Mouse (Mus musculus): ENCODE data around the gene Phkb. TPM values are rescaled to one million over a fixed set of nuclear protein-coding genes. Genes with fewer than 3 reads are reported as not detected.
"Not testable (repeated sequence)": the region's sequence is repeated elsewhere in the genome, so short reads cannot be mapped to it uniquely, and the experiment has no call there.

Gene Phkb
- polyA plus RNA-seq, 1 experiment from 2014 or later = 51.9 TPM

DNA sequence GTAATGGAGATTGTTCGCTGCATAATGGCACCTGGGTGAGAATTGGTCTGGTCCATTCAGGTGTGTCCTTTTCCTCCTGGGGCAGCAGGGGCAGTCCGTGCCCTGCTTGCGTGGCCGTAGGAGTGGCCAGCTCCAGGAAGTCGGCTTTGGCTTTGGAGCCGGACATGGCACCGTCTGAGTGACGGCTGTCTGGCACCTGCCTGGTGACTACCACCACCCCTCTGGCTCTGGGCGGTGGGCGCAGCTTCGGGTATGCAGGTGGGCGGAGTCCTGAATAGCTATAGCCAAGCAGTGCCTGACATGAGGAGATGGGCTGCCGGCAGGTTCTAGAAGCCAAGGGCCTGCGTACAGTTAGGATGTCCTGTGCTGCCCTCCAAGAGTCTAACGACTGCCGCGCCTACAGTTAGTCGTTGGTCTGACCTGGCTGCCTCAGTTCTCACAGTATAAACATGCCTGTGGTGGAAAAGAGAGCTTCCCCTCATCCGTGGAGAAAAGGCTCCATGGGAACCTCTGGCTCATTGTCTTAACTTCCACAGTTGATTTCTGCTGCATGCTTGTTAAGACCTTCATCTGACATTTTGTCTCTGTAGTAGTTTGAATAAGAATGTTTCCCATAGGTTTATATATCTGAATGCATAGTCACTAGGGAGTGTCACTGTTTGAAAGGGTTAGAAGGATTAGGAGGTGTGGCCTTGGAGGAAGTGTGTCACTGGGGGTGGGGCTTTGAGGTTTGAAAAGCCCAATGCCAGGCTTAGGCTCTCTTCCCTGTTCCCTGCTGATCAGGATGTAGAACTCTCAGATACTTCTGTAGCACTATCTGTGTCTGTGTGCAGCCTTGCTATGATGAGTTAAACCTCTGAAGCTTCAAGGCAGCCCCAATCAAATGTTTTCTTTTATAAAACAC is 13.7 kb downstream of the Phkb start:
- WGBS = 92% methylated on average over 19 of the region's 19 CpGs
- DNase-seq (ENCODE audit: low spot score) = no peak
- H3K4me2 ChIP-seq (ENCODE audit: low read depth, low read length, severe bottlenecking) = no peak overlapping the region
- H3K27me3 ChIP-seq (ENCODE audit: control insufficient read depth, insufficient read depth, low read length) = no peaks in the 10 kb centered on the region
- H3K4me3 ChIP-seq (ENCODE audit: low read depth, low read length) = no peak overlapping the region
- no peak overlapping the region for H3K9ac ChIP-seq (ENCODE audit: low read length)
- no peaks in the 10 kb centered on the region for H3K9me3 ChIP-seq (ENCODE audit: control insufficient read depth, low read length)
- no peaks in the 10 kb centered on the region for H3K36me3 ChIP-seq (ENCODE audit: control insufficient read depth, insufficient read depth, low read length)
- ATAC-seq (replicated peaks; ENCODE audit: low FRiP score) = no peak
- no peak overlapping the region for H3K27ac ChIP-seq (ENCODE audit: low read depth, low read length)
- no peaks in the 10 kb centered on the region for H3K4me1 ChIP-seq (replicated peaks; ENCODE audit: control insufficient read depth, insufficient read depth, low read length)

DNA sequence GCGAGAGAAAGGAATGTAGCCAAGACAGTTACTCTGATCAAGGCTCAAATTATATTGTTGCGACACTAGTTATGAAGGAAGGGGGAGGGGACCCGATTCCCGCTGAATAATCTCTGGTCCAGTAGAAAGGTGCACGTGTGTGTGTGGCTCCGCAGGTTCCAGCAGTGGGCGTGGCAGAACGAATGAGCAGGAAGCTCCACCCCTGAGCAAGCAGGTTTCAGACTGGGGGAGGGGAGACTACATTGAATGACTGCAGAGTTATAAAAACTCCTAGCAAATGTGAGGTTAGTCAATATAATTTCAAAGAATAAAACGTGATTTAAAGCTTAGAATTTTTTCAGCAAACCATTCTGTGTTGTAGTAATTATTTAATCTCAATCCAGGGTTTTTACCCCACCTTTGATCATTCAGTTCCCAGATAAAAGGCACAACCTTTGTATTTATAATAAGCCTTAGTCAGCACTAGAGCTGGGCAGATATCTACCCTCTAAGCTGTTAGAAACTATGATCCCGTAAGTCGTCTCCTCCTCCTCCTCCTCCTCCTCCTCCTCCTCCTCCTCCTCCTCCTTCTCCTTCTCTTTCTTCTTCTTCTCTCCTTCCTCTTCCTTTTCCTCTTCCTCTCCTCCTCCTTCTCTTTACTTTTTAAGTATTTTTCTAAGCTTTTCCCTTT is 16.6 kb downstream of the Phkb start:
- ATAC-seq (replicated peaks; ENCODE audit: low FRiP score); H3K4me2 ChIP-seq (ENCODE audit: low read depth, low read length, severe bottlenecking); H3K4me1 ChIP-seq (replicated peaks; ENCODE audit: control insufficient read depth, insufficient read depth, low read length); H3K27me3 ChIP-seq (ENCODE audit: control insufficient read depth, insufficient read depth, low read length); H3K36me3 ChIP-seq (ENCODE audit: control insufficient read depth, insufficient read depth, low read length); H3K9ac ChIP-seq (ENCODE audit: low read length); DNase-seq (ENCODE audit: low spot score); H3K9me3 ChIP-seq (ENCODE audit: control insufficient read depth, low read length); H3K27ac ChIP-seq (ENCODE audit: low read depth, low read length); H3K4me3 ChIP-seq (ENCODE audit: low read depth, low read length): not testable (repeated sequence)
- 43% methylated on average over 11 of the region's 11 CpGs for WGBS

DNA sequence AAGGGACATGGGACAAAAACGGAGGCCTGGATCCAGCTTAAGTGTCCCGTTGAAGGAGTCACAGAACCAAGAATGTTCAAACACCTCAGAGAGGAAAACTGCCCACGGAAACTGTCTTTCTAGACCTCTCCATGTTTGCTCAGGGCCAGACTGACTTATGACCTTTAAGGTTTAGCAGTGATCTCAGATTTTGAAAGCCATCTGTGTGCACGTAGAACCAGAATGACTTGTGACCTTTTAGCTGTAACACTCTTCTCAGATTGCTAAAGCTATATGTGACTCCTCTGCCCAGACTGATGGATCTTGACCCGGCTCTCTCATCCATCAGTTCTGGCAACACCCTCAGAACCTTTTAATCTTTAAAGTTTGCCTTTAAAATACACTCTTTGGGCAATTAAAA is 19.9 kb downstream of the Phkb start:
- no peaks in the 10 kb centered on the region for H3K27me3 ChIP-seq (ENCODE audit: control insufficient read depth, insufficient read depth, low read length)
- H3K4me2 ChIP-seq (ENCODE audit: low read depth, low read length, severe bottlenecking) = no peak overlapping the region
- H3K36me3 ChIP-seq (ENCODE audit: control insufficient read depth, insufficient read depth, low read length) = no peaks in the 10 kb centered on the region
- no peaks in the 10 kb centered on the region for H3K9me3 ChIP-seq (ENCODE audit: control insufficient read depth, low read length)
- no peak overlapping the region for H3K4me3 ChIP-seq (ENCODE audit: low read depth, low read length)
- H3K9ac ChIP-seq (ENCODE audit: low read length) = no peak overlapping the region
- 76% methylated on average over 5 of the region's 5 CpGs for WGBS
- no peak for ATAC-seq (replicated peaks; ENCODE audit: low FRiP score)
- DNase-seq (ENCODE audit: low spot score) = no peak
- H3K4me1 ChIP-seq (replicated peaks; ENCODE audit: control insufficient read depth, insufficient read depth, low read length) = no peaks in the 10 kb centered on the region
- H3K27ac ChIP-seq (ENCODE audit: low read depth, low read length) = no peak overlapping the region

DNA sequence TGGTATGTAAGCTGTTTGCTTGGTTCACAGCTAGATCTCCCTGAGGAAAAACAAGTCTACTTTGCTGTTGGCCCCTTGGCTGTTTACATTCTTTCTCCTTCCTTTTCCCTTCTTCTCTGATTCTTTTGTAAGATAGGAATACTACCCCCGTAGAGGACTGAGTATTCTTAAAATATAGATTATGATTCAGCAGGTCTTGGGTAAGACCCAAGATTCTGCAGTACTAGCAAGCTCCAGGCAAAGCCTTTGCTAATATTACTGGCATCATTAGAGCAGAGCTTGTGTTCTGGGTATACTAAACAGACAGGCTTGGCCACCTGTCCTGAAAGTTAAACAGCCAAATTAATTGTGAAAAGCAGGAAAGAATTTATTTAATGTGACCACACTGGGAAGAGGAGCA is 21.6 kb downstream of the Phkb start:
- no peak for ATAC-seq (replicated peaks; ENCODE audit: low FRiP score)
- Histone ChIP-seq H3K9me3 (ENCODE audit: control insufficient read depth, low read length) (no peaks in the 10 kb centered on the region), H3K4me2 (ENCODE audit: low read depth, low read length, severe bottlenecking) (no peak overlapping the region), H3K27ac (ENCODE audit: low read depth, low read length) (no peak overlapping the region), H3K4me1 (replicated peaks; ENCODE audit: control insufficient read depth, insufficient read depth, low read length) (no peaks in the 10 kb centered on the region), H3K9ac (ENCODE audit: low read length) (no peak overlapping the region), H3K36me3 (ENCODE audit: control insufficient read depth, insufficient read depth, low read length) (no peaks in the 10 kb centered on the region), H3K27me3 (ENCODE audit: control insufficient read depth, insufficient read depth, low read length) (no peaks in the 10 kb centered on the region), H3K4me3 (ENCODE audit: low read depth, low read length) (no peak overlapping the region)
- DNase-seq (ENCODE audit: low spot score) = no peak
- 79% methylated on average over 1 of the region's 1 CpGs for WGBS

DNA sequence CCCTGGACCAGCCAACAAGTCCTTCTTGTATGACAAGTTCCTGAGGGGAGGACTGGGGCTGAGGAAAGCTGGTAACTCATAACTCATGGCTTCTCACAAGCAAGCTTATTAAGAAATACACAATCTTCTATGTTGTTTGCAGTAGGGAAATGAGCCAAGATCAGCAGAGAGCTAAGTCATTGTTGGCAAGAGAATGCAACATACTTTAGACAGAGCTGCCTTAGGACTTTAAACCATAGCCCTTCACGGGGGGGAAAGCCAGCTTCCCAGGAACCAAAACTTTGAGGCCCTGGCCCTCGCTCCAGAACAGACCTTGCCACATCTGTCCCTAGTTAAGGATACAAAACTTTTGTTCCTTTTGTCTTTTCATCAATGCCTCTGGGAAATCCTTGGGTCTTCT is 30.9 kb downstream of the Phkb start:
- no peaks in the 10 kb centered on the region for H3K4me1 ChIP-seq (replicated peaks; ENCODE audit: control insufficient read depth, insufficient read depth, low read length)
- ATAC-seq (replicated peaks; ENCODE audit: low FRiP score) (no peak), DNase-seq (ENCODE audit: low spot score) (no peak)
- no peaks in the 10 kb centered on the region for H3K36me3 ChIP-seq (ENCODE audit: control insufficient read depth, insufficient read depth, low read length)
- H3K4me3 ChIP-seq (ENCODE audit: low read depth, low read length) = no peak overlapping the region
- no peak overlapping the region for H3K9ac ChIP-seq (ENCODE audit: low read length)
- H3K27me3 ChIP-seq (ENCODE audit: control insufficient read depth, insufficient read depth, low read length) = no peaks in the 10 kb centered on the region
- no peaks in the 10 kb centered on the region for H3K9me3 ChIP-seq (ENCODE audit: control insufficient read depth, low read length)
- H3K27ac ChIP-seq (ENCODE audit: low read depth, low read length) = no peak overlapping the region
- 80% methylated on average over 2 of the region's 2 CpGs for WGBS
- no peak overlapping the region for H3K4me2 ChIP-seq (ENCODE audit: low read depth, low read length, severe bottlenecking)

DNA sequence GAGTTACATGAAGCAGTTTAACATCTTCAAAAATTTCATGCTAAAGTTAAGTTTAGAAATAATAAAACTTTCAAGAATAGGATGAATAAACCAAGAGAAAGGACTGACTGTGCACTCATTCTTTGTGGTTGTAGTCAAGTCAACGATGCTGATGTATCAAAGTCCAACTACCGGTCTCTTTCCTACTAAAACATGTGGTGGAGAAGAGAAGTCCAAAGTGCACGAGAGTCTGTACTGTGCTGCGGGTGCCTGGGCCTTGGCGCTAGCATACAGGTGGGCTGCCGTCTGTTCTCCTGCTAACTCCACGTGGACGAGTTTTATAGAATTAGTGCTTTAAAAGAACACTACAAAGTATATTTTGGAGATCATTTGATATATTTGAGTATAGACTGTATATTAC is 37.2 kb downstream of the Phkb start:
- Histone ChIP-seq H3K36me3 (ENCODE audit: control insufficient read depth, insufficient read depth, low read length) (no peaks in the 10 kb centered on the region), H3K9ac (ENCODE audit: low read length) (no peak overlapping the region), H3K9me3 (ENCODE audit: control insufficient read depth, low read length) (no peaks in the 10 kb centered on the region), H3K4me2 (ENCODE audit: low read depth, low read length, severe bottlenecking) (no peak overlapping the region), H3K4me1 (replicated peaks; ENCODE audit: control insufficient read depth, insufficient read depth, low read length) (no peaks in the 10 kb centered on the region), H3K27me3 (ENCODE audit: control insufficient read depth, insufficient read depth, low read length) (no peaks in the 10 kb centered on the region), H3K4me3 (ENCODE audit: low read depth, low read length) (no peak overlapping the region), H3K27ac (ENCODE audit: low read depth, low read length) (no peak overlapping the region)
- WGBS = 95% methylated on average over 8 of the region's 8 CpGs
- DNase-seq (ENCODE audit: low spot score) (no peak), ATAC-seq (replicated peaks; ENCODE audit: low FRiP score) (no peak)

DNA sequence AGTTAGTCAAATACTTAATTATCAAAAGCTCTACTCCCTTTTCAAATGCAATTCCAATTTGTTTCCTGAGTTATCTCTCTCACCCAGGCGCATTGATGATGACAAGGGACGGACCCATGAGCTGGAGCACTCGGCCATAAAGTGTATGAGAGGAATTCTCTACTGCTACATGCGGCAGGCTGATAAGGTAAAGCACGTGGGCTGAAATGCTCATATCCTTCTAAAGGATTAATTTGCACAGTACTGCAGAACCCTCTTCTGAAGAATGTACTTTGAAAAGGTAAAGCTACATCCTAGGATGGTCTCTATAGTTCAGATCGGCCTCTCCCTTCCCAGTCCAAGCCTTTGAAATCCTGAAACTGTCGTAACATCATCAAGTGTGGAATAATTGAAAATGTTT is 38.9 kb downstream of the Phkb start:
- ATAC-seq (replicated peaks; ENCODE audit: low FRiP score) (no peak), DNase-seq (ENCODE audit: low spot score) (no peak)
- no peaks in the 10 kb centered on the region for H3K4me1 ChIP-seq (replicated peaks; ENCODE audit: control insufficient read depth, insufficient read depth, low read length)
- H3K4me2 ChIP-seq (ENCODE audit: low read depth, low read length, severe bottlenecking) = no peak overlapping the region
- no peak overlapping the region for H3K4me3 ChIP-seq (ENCODE audit: low read depth, low read length)
- no peak overlapping the region for H3K9ac ChIP-seq (ENCODE audit: low read length)
- no peaks in the 10 kb centered on the region for H3K27me3 ChIP-seq (ENCODE audit: control insufficient read depth, insufficient read depth, low read length)
- no peaks in the 10 kb centered on the region for H3K36me3 ChIP-seq (ENCODE audit: control insufficient read depth, insufficient read depth, low read length)
- WGBS = 94% methylated on average over 7 of the region's 7 CpGs
- H3K9me3 ChIP-seq (ENCODE audit: control insufficient read depth, low read length) = no peaks in the 10 kb centered on the region
- no peak overlapping the region for H3K27ac ChIP-seq (ENCODE audit: low read depth, low read length)

DNA sequence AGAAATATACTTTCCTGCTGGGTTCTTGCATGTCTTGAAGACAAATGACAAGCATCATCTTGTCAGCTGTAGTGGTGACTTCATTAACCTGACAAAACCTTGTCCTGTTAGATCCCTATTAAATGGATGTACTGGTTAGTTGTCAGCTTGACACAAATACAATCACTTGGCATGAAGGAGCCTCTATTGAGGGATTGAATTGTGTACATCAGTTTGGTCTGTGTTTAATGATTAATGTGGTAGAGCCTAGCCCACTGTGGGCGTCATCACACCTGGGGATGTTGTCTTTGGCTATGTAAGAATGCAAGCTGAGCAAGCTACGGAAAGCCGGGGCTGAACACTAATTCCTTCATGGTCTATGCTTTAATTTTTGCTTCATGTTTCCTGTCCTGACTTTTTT is 44.1 kb downstream of the Phkb start:
- 89% methylated on average over 3 of the region's 3 CpGs for WGBS
- H3K9me3 ChIP-seq (ENCODE audit: control insufficient read depth, low read length) = no peaks in the 10 kb centered on the region
- no peak overlapping the region for H3K27ac ChIP-seq (ENCODE audit: low read depth, low read length)
- no peak overlapping the region for H3K4me3 ChIP-seq (ENCODE audit: low read depth, low read length)
- H3K4me2 ChIP-seq (ENCODE audit: low read depth, low read length, severe bottlenecking) = no peak overlapping the region
- no peaks in the 10 kb centered on the region for H3K36me3 ChIP-seq (ENCODE audit: control insufficient read depth, insufficient read depth, low read length)
- DNase-seq (ENCODE audit: low spot score) (no peak), ATAC-seq (replicated peaks; ENCODE audit: low FRiP score) (no peak)
- H3K27me3 ChIP-seq (ENCODE audit: control insufficient read depth, insufficient read depth, low read length) = no peaks in the 10 kb centered on the region
- no peaks in the 10 kb centered on the region for H3K4me1 ChIP-seq (replicated peaks; ENCODE audit: control insufficient read depth, insufficient read depth, low read length)
- no peak overlapping the region for H3K9ac ChIP-seq (ENCODE audit: low read length)

DNA sequence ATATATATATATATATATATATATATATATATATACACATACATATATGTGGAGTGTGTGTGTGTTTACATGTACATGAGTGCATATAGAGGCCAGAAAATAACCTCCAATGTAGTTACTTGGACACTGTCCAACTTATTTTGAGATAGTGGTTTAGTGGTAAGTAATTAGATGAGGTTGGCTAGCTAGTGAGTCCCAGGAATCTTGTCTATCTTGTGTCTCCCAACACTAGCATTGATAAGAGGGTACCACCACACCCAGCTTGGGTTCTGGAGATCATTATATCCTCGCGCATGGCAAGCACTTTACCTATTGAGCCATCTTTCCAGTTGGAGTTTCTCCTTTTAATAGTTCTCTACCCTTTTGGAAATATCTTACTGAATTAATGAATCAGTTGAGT is 56.9 kb downstream of the Phkb start:
- Histone ChIP-seq H3K36me3 (ENCODE audit: control insufficient read depth, insufficient read depth, low read length) (no peaks in the 10 kb centered on the region), H3K4me3 (ENCODE audit: low read depth, low read length) (no peak overlapping the region), H3K27ac (ENCODE audit: low read depth, low read length) (no peak overlapping the region), H3K4me2 (ENCODE audit: low read depth, low read length, severe bottlenecking) (no peak overlapping the region), H3K27me3 (ENCODE audit: control insufficient read depth, insufficient read depth, low read length) (no peaks in the 10 kb centered on the region), H3K9ac (ENCODE audit: low read length) (no peak overlapping the region), H3K9me3 (ENCODE audit: control insufficient read depth, low read length) (no peaks in the 10 kb centered on the region), H3K4me1 (replicated peaks; ENCODE audit: control insufficient read depth, insufficient read depth, low read length) (no peaks in the 10 kb centered on the region)
- WGBS = 92% methylated on average over 2 of the region's 2 CpGs
- DNase-seq (ENCODE audit: low spot score) (no peak), ATAC-seq (replicated peaks; ENCODE audit: low FRiP score) (no peak)

All from forebrain, embryonic 11.5 days (tissue).